Mouse (Mus musculus) gastrocnemius, postnatal 14 days (tissue): ENCODE data around the gene Tat. TPM values are rescaled to one million over a fixed set of nuclear protein-coding genes. Genes with fewer than 3 reads are reported as not detected.
A peak's percentile ranks its signal among the peaks of the same experiment; 100 is the strongest.

ENCODE experiments used
- DNase-seq: peaks from one replicate; pipeline ENCODE4 v3.0.0; 2021; ENCODE audit warnings: mixed read lengths
- intact Hi-C: fragments of 180-260 bp; cut with DNase I; formaldehyde crosslinking; loops from one replicate; pipeline ENCODE4 v1.15.1; 2025; ENCODE audit warnings: low total_unique reads
- total RNA-seq, 2 experiments: library from RNA; stranded (reverse); gene quantifications; 2 replicates each; pipeline ENCODE4 v1.2.3; 2021

Tat gene
- total RNA-seq, 2 experiments from 2014 or later, result not detected

- no peak for DNase-seq
- intact Hi-C loops, result loop anchor here (5.0 kb wide), 1 partner anchor 34 kb away; no protein-coding TSS in a partner anchor
Observed at GRCm38 (mm10) chr8:109972901-109973300, 17.3 kb upstream of the Tat start.

GRCm38 (mm10) chr8:109979339-109979738, 10.9 kb upstream of the Tat start:
- intact Hi-C loops, result no loop called here
- no peak for DNase-seq

GRCm38 (mm10) chr8:109982386-109983105, 7.7 kb upstream of the Tat start:
- intact Hi-C loops, result no loop called here
- DNase-seq, result no peak

- intact Hi-C loops, result no loop called here
- DNase-seq, result no peak
Observed at GRCm38 (mm10) chr8:109983944-109984343, 6.3 kb upstream of the Tat start.

GRCm38 (mm10) chr8:109986384-109986783, 3.9 kb upstream of the Tat start:
- DNase-seq, result no peak
- intact Hi-C loops, result no loop called here

GRCm38 (mm10) chr8:109987776-109988175, 2.5 kb upstream of the Tat start:
- intact Hi-C loops, result no loop called here
- no peak for DNase-seq

GRCm38 (mm10) chr8:109989151-109989550, 1.1 kb upstream of the Tat start:
- intact Hi-C loops, result no loop called here
- no peak for DNase-seq

GRCm38 (mm10) chr8:109992166-109992565, 1.9 kb downstream of the Tat start:
- DNase-seq, result no peak
- intact Hi-C loops, result no loop called here

GRCm38 (mm10) chr8:109992951-109993350, 2.7 kb downstream of the Tat start:
- intact Hi-C loops, result no loop called here

GRCm38 (mm10) chr8:109997381-109997780, 7.1 kb downstream of the Tat start:
- intact Hi-C loops, result no loop called here
- no peak for DNase-seq

More at GRCm38 (mm10) chr8:109992951-109993350, 2.7 kb downstream of the Tat start:
- DNase-seq, result no peak

GRCm38 (mm10) chr8:109998066-109998465, 7.8 kb downstream of the Tat start:
- intact Hi-C loops, result no loop called here
- no peak for DNase-seq

GRCm38 (mm10) chr8:109999974-110000373, 9.7 kb downstream of the Tat start:
- no peak for DNase-seq
- intact Hi-C loops, result no loop called here

- no peak for DNase-seq
- intact Hi-C loops, result no loop called here
Observed at GRCm38 (mm10) chr8:110002953-110003352, 12.7 kb downstream of the Tat start.

- DNase-seq, result no peak
- intact Hi-C loops, result no loop called here
Observed at GRCm38 (mm10) chr8:110004300-110004699, 14.1 kb downstream of the Tat start.

- intact Hi-C loops, result loop anchor here (5.0 kb wide), 2 partner anchors 34 to 66 kb away; no protein-coding TSS in a partner anchor
- no peak for DNase-seq
Observed at GRCm38 (mm10) chr8:110006312-110007023, 16.2 kb downstream of the Tat start.

- intact Hi-C loops, result loop anchor here (5.0 kb wide), 2 partner anchors 36 to 64 kb away; no protein-coding TSS in a partner anchor
- no peak for DNase-seq
Observed at GRCm38 (mm10) chr8:110008228-110008994, 18.2 kb downstream of the Tat start.

GRCm38 (mm10) chr8:110008995-110009446, 18.8 kb downstream of the Tat start:
- no peak for DNase-seq
- intact Hi-C loops, result loop anchor here (5.0 kb wide), 2 partner anchors 37 to 63 kb away; no protein-coding TSS in a partner anchor

GRCm38 (mm10) chr8:110010868-110011267, 20.6 kb downstream of the Tat start:
- intact Hi-C loops, result no loop called here
- DNase-seq, result peak; percentile 31

- intact Hi-C loops, result no loop called here
- no peak for DNase-seq
Observed at GRCm38 (mm10) chr8:110022081-110022480, 31.8 kb downstream of the Tat start.

GRCm38 (mm10) chr8:110022768-110023344, 32.6 kb downstream of the Tat start:
- no peak for DNase-seq
- intact Hi-C loops, result no loop called here
